Mouse (Mus musculus) gastrocnemius, adult 2 months (tissue): ENCODE results near the gene Mis18a. TPM values are rescaled to one million over a fixed set of nuclear protein-coding genes. Genes with fewer than 3 reads are reported as not detected.

Experiments
- DNase-seq: peaks from one replicate; pipeline ENCODE4 v3.0.0; 2022
- H3K27ac ChIP-seq: fragments of 200-600 bp; 2 replicates; pipeline ENCODE4 v1.8.1; 2022; ENCODE audit warnings: mild to moderate bottlenecking
- H3K4me3 ChIP-seq: fragments of 200-600 bp; 2 replicates; pipeline ENCODE4 v1.8.1; 2022; ENCODE audit warnings: mild to moderate bottlenecking, moderate library complexity
- CTCF ChIP-seq: fragments of 200-600 bp; IDR thresholded peaks from 2 replicates; pipeline ENCODE4 v1.8.1; 2022; ENCODE audit warnings: antibody characterized with exemption, mild to moderate bottlenecking, moderate library complexity
- intact Hi-C: fragments of 180-260 bp; cut with DNase I; formaldehyde crosslinking; loops from one replicate; pipeline ENCODE4 v1.15.1; 2025
- long read RNA-seq, 2 experiments: library from polyadenylated mRNA; stranded (forward); transcript quantifications; one replicate each; pipeline ENCODE4 v2.0.0; 2021
- total RNA-seq, 2 experiments: library from RNA; stranded (reverse); gene quantifications; 2 replicates each; pipeline ENCODE4 v1.2.3; 2021

Gene Mis18a
- total RNA-seq, result under 1 TPM; 0.61 to 0.66 TPM
- long read RNA-seq, experiment 1, partial matches to known transcripts, result 0 of 1 reads
- long read RNA-seq, experiment 1, other reads (novel, unspliced or antisense), result 0 of 1 reads
- long read RNA-seq, experiment 2, result 0 reads

GRCm38 (mm10) chr16:90727233-90728115 lies at the start of gene Mis18a:
Gene Mis18a (minus strand): TSS chr16:90727404.
- no peak for TF ChIP-seq CTCF
- peak within 1 kb of the TSS; percentile 90 for H3K4me3 ChIP-seq
- DNase-seq, result peak; percentile 96
- intact Hi-C loops, result no loop called here
- H3K27ac ChIP-seq, result peak within 1 kb of the TSS; percentile 92

GRCm38 (mm10) chr16:90775946-90776520 lies 48.8 kb upstream of the Mis18a start:
- H3K27ac ChIP-seq, result no peak overlapping the region
- TF ChIP-seq CTCF, result no peak
- peak; percentile 31 for DNase-seq
- intact Hi-C loops, result no loop called here
- H3K4me3 ChIP-seq, result no peak overlapping the region

- no peak overlapping the region for H3K4me3 ChIP-seq
- intact Hi-C loops, result no loop called here
- H3K27ac ChIP-seq, result no peak overlapping the region
- TF ChIP-seq CTCF, result no peak
- DNase-seq, result no peak
These were observed 47.4 kb upstream of the Mis18a start for GRCm38 (mm10) chr16:90774646-90775045.

- intact Hi-C loops, result no loop called here
- Histone ChIP-seq H3K27ac (no peak overlapping the region), H3K4me3 (no peak overlapping the region)
- TF ChIP-seq CTCF, result no peak
- DNase-seq, result no peak
These were observed 47.0 kb upstream of the Mis18a start for GRCm38 (mm10) chr16:90774216-90774615.

GRCm38 (mm10) chr16:90766919-90767454 lies 39.8 kb upstream of the Mis18a start:
- TF ChIP-seq CTCF, result no peak
- H3K4me3 ChIP-seq, result no peak overlapping the region
- H3K27ac ChIP-seq, result no peak overlapping the region
- no peak for DNase-seq
- intact Hi-C loops, result no loop called here

- Histone ChIP-seq H3K4me3 (no peak overlapping the region), H3K27ac (peak overlapping the region; percentile 79)
- peak; percentile 76 for DNase-seq
- TF ChIP-seq CTCF, result no peak
- intact Hi-C loops, result no loop called here
These were observed 38.1 kb upstream of the Mis18a start for GRCm38 (mm10) chr16:90765195-90765877.

- Histone ChIP-seq H3K4me3 (no peak overlapping the region), H3K27ac (no peak overlapping the region)
- no peak for DNase-seq
- TF ChIP-seq CTCF, result no peak
- intact Hi-C loops, result no loop called here
These were observed 33.3 kb upstream of the Mis18a start for GRCm38 (mm10) chr16:90760515-90760914.

GRCm38 (mm10) chr16:90759335-90759734 lies 32.1 kb upstream of the Mis18a start:
- no peak for TF ChIP-seq CTCF
- H3K27ac ChIP-seq, result no peak overlapping the region
- intact Hi-C loops, result no loop called here
- DNase-seq, result no peak
- no peak overlapping the region for H3K4me3 ChIP-seq

- no peak for DNase-seq
- intact Hi-C loops, result no loop called here
- Histone ChIP-seq H3K27ac (no peak overlapping the region), H3K4me3 (no peak overlapping the region)
- no peak for TF ChIP-seq CTCF
These were observed 26.3 kb upstream of the Mis18a start for GRCm38 (mm10) chr16:90753386-90753941.

- TF ChIP-seq CTCF, result no peak
- intact Hi-C loops, result no loop called here
- H3K27ac ChIP-seq, result no peak overlapping the region
- no peak for DNase-seq
- no peak overlapping the region for H3K4me3 ChIP-seq
These were observed 21.0 kb upstream of the Mis18a start for GRCm38 (mm10) chr16:90748169-90748568.

GRCm38 (mm10) chr16:90747143-90747542 lies 19.9 kb upstream of the Mis18a start:
- DNase-seq, result no peak
- intact Hi-C loops, result no loop called here
- Histone ChIP-seq H3K4me3 (no peak overlapping the region), H3K27ac (no peak overlapping the region)
- TF ChIP-seq CTCF, result no peak

- Histone ChIP-seq H3K4me3 (no peak within 1 kb of the TSS), H3K27ac (no peak within 1 kb of the TSS)
- intact Hi-C loops, result no loop called here
- TF ChIP-seq CTCF, result no peak
- no peak for DNase-seq
These were observed 11.1 kb upstream of the Mis18a start, which contains the start of gene Mrap for GRCm38 (mm10) chr16:90738092-90738956. Gene Mrap (plus strand): TSS chr16:90738207.
